Mouse (Mus musculus): ENCODE data around the gene Rpl12.

DNA sequence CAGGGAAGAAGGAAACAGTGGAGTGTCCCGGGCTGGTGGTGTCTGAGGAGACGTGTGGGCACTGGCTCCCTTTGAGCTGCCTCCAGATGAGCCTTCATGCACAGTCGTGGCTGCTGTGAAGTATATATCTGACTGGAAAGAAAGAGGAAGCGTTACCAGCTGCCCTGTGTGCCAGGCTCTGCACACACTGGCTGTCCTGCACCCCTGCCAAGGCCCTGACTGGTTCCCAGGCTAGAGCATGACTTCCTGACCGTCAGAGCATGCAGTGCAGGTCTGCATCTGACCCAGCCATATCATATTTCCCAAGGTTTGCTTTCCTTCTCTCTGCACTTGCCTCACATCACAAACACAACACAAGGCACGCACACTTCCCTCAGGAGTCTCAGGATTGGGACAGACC lies 30.8 kb downstream of the Rpl12 start:
- TF ChIP-seq EP300 (IDR thresholded peaks at IDR 0.05; ENCODE audit: low read depth) (no peak), CTCF (IDR thresholded peaks at IDR 0.05; ENCODE audit: low read depth) (no peak)

All from liver, postnatal 0 days (tissue).